17 mouse cellular contexts compared by ENCODE assay signal in genomic region chr1:128680012-128680411, GRCm38 (mm10).
A peak's percentile ranks its signal among the peaks of the same experiment; 100 is the strongest.
DNase-seq lines count a peak whose midpoint lies in the region; ATAC-seq and TF ChIP-seq lines count a peak whose summit lies in the region.
"Had no signal": no experiment of that assay in that cellular context is flagged by ENCODE, and none has a peak within 500 bp of the region (broad histone marks: within the 10 kb centered on the region; RNA-seq: fewer than 3 reads in every experiment).

No protein-coding gene starts in this region.

- peaks cover 11% of the 10 kb centered on the region for H3K4me1 ChIP-seq in hindbrain, embryonic 16.5 days (ENCODE audit: control insufficient read depth, insufficient read depth, low read depth, low read length)
- peaks cover 13% of the 10 kb centered on the region for H3K4me1 ChIP-seq in hindbrain, postnatal 0 days (ENCODE audit: insufficient read depth, low read length)
- peaks cover 47% of the 10 kb centered on the region for H3K4me1 ChIP-seq in midbrain, embryonic 10.5 days
- H3K4me1 ChIP-seq in midbrain, embryonic 13.5 days (replicated peaks) = peaks cover 25% of the 10 kb centered on the region
- H3K4me1 ChIP-seq in forebrain, embryonic 14.5 days (ENCODE audit: control insufficient read depth, insufficient read depth, low read length) = peaks cover 16% of the 10 kb centered on the region
- H3K4me1 ChIP-seq in midbrain, embryonic 16.5 days (ENCODE audit: control insufficient read depth, insufficient read depth, low read length) = peaks cover 7% of the 10 kb centered on the region
- H3K4me1 ChIP-seq: liver, embryonic 15.5 days had no signal

- no peak overlapping the region for H3K4me3 ChIP-seq in hindbrain, embryonic 16.5 days (ENCODE audit: low read length)
- H3K4me3 ChIP-seq in hindbrain, postnatal 0 days (ENCODE audit: low read length) = no peak overlapping the region
- H3K4me3 ChIP-seq in midbrain, embryonic 10.5 days = no peak overlapping the region
- no peak overlapping the region for H3K4me3 ChIP-seq in midbrain, embryonic 13.5 days (replicated peaks)
- H3K4me3 ChIP-seq in forebrain, embryonic 14.5 days (ENCODE audit: low read depth, low read length) = no peak overlapping the region
- no peak overlapping the region for H3K4me3 ChIP-seq in midbrain, embryonic 16.5 days (ENCODE audit: low read depth, low read length)
- H3K4me3 ChIP-seq: limb, embryonic 10.5 days; liver, embryonic 15.5 days; neural tube, embryonic 12.5 days had no signal

- no peak overlapping the region for H3K27ac ChIP-seq in hindbrain, embryonic 16.5 days (ENCODE audit: low read depth, low read length)
- no peak overlapping the region for H3K27ac ChIP-seq in hindbrain, postnatal 0 days
- peak overlapping the region; percentile 85 for H3K27ac ChIP-seq in midbrain, embryonic 10.5 days (replicated peaks)
- no peak overlapping the region for H3K27ac ChIP-seq in midbrain, embryonic 13.5 days
- no peak overlapping the region for H3K27ac ChIP-seq in forebrain, embryonic 14.5 days (ENCODE audit: low read depth, low read length)
- no peak overlapping the region for H3K27ac ChIP-seq in midbrain, embryonic 16.5 days (ENCODE audit: low read length)
- H3K27ac ChIP-seq: limb, embryonic 10.5 days; liver, embryonic 15.5 days had no signal

- no peak for DNase-seq in hindbrain, postnatal 0 days (ENCODE audit: low spot score)
- no peak for DNase-seq in midbrain, embryonic 10.5 days (ENCODE audit: low spot score)
- no peak for DNase-seq in forebrain, embryonic 14.5 days (ENCODE audit: low spot score)
- no peak for DNase-seq in cerebellum, adult 8-10 months
- DNase-seq: cerebellum, adult 9-10 months; kidney, adult 11 months; liver; thymus, adult 18-20 months; thymus, postnatal 36 days had no signal

- H3K4me2 ChIP-seq in hindbrain, embryonic 16.5 days (ENCODE audit: low read length) = no peak overlapping the region
- H3K4me2 ChIP-seq in hindbrain, postnatal 0 days (ENCODE audit: low read depth, low read length) = no peak overlapping the region
- no peak overlapping the region for H3K4me2 ChIP-seq in midbrain, embryonic 13.5 days (replicated peaks)
- H3K4me2 ChIP-seq in forebrain, embryonic 14.5 days (ENCODE audit: low read length) = no peak overlapping the region
- no peak overlapping the region for H3K4me2 ChIP-seq in midbrain, embryonic 16.5 days (ENCODE audit: low read length)
- H3K4me2 ChIP-seq: liver, embryonic 15.5 days; neural tube, embryonic 12.5 days had no signal

- no peaks in the 10 kb centered on the region for H3K27me3 ChIP-seq in hindbrain, embryonic 16.5 days (replicated peaks; ENCODE audit: control insufficient read depth, insufficient read depth, low read length)
- no peaks in the 10 kb centered on the region for H3K27me3 ChIP-seq in hindbrain, postnatal 0 days (ENCODE audit: insufficient read depth, low read length)
- H3K27me3 ChIP-seq in midbrain, embryonic 10.5 days (ENCODE audit: low read depth, poor library complexity, severe bottlenecking) = no peaks in the 10 kb centered on the region
- H3K27me3 ChIP-seq in midbrain, embryonic 13.5 days = no peaks in the 10 kb centered on the region
- H3K27me3 ChIP-seq in forebrain, embryonic 14.5 days (replicated peaks; ENCODE audit: control insufficient read depth, insufficient read depth, low read length) = no peaks in the 10 kb centered on the region
- H3K27me3 ChIP-seq in midbrain, embryonic 16.5 days (ENCODE audit: control insufficient read depth, insufficient read depth, low read depth, low read length) = no peaks in the 10 kb centered on the region
- H3K27me3 ChIP-seq: liver, embryonic 15.5 days; neural tube, embryonic 12.5 days had no signal

- no peak overlapping the region for H3K9ac ChIP-seq in hindbrain, embryonic 16.5 days (ENCODE audit: low read depth, low read length)
- no peak overlapping the region for H3K9ac ChIP-seq in hindbrain, postnatal 0 days (replicated peaks; ENCODE audit: low read length)
- no peak overlapping the region for H3K9ac ChIP-seq in midbrain, embryonic 13.5 days (replicated peaks)
- no peak overlapping the region for H3K9ac ChIP-seq in forebrain, embryonic 14.5 days (ENCODE audit: low read length)
- H3K9ac ChIP-seq in midbrain, embryonic 16.5 days (ENCODE audit: low read depth, low read length) = no peak overlapping the region
- H3K9ac ChIP-seq: liver, embryonic 15.5 days; neural tube, embryonic 12.5 days had no signal

- ATAC-seq in hindbrain, embryonic 16.5 days = 0 out of 2 replicates have a peak, but pooled peaks have one; percentile 14
- no peak for ATAC-seq in hindbrain, postnatal 0 days
- no peak for ATAC-seq in midbrain, embryonic 13.5 days
- peak; percentile 15; the same call in 1 of the 2 replicates for ATAC-seq in forebrain, embryonic 14.5 days
- ATAC-seq in midbrain, embryonic 16.5 days = peak; percentile 21; the same call in 1 of the 2 replicates
- ATAC-seq in megakaryocyte progenitor cell, adult 5-6 weeks (replicated peaks; ENCODE audit: poor library complexity) = no peak
- ATAC-seq: CD4-positive, CD25-positive, alpha-beta regulatory T cell, adult 4 months had no signal

- H3K9me3 ChIP-seq in hindbrain, embryonic 16.5 days (ENCODE audit: control insufficient read depth, low read length) = no peaks in the 10 kb centered on the region
- no peaks in the 10 kb centered on the region for H3K9me3 ChIP-seq in hindbrain, postnatal 0 days (ENCODE audit: low read length)
- no peaks in the 10 kb centered on the region for H3K9me3 ChIP-seq in midbrain, embryonic 10.5 days (replicated peaks)
- no peaks in the 10 kb centered on the region for H3K9me3 ChIP-seq in midbrain, embryonic 13.5 days
- H3K9me3 ChIP-seq in forebrain, embryonic 14.5 days (replicated peaks; ENCODE audit: control insufficient read depth, low read length) = no peaks in the 10 kb centered on the region
- H3K9me3 ChIP-seq in midbrain, embryonic 16.5 days (replicated peaks; ENCODE audit: control insufficient read depth, low read length, poor library complexity, severe bottlenecking) = no peaks in the 10 kb centered on the region
- H3K9me3 ChIP-seq: limb, embryonic 10.5 days; liver, embryonic 15.5 days; neural tube, embryonic 12.5 days had no signal

- no peak for TF ChIP-seq CTCF in hindbrain, postnatal 0 days (IDR thresholded peaks at IDR 0.05; ENCODE audit: low read depth)

- 80% methylated on average over 5 of the region's 5 CpGs for WGBS in hindbrain, embryonic 16.5 days
- WGBS in hindbrain, postnatal 0 days = 87% methylated on average over 5 of the region's 5 CpGs
- 84% methylated on average over 5 of the region's 5 CpGs for WGBS in midbrain, embryonic 10.5 days
- 78% methylated on average over 5 of the region's 5 CpGs for WGBS in midbrain, embryonic 13.5 days
- WGBS in forebrain, embryonic 14.5 days = 77% methylated on average over 5 of the region's 5 CpGs
- WGBS in midbrain, embryonic 16.5 days = 82% methylated on average over 5 of the region's 5 CpGs

- no peaks in the 10 kb centered on the region for H3K36me3 ChIP-seq in hindbrain, embryonic 16.5 days (ENCODE audit: control insufficient read depth, insufficient read depth, low read length)
- H3K36me3 ChIP-seq in hindbrain, postnatal 0 days (ENCODE audit: insufficient read depth, low read length) = no peaks in the 10 kb centered on the region
- no peaks in the 10 kb centered on the region for H3K36me3 ChIP-seq in midbrain, embryonic 10.5 days
- no peaks in the 10 kb centered on the region for H3K36me3 ChIP-seq in midbrain, embryonic 13.5 days
- H3K36me3 ChIP-seq in forebrain, embryonic 14.5 days (ENCODE audit: control insufficient read depth, insufficient read depth, low read length) = no peaks in the 10 kb centered on the region
- no peaks in the 10 kb centered on the region for H3K36me3 ChIP-seq in midbrain, embryonic 16.5 days (ENCODE audit: control insufficient read depth, insufficient read depth, low read length)
- H3K36me3 ChIP-seq: limb, embryonic 10.5 days; liver, embryonic 15.5 days; neural tube, embryonic 12.5 days had no signal

Comparison
In these comparisons a context has a peak if more than half of its experiments do, and no peak if none do; other contexts are left out.
1. ATAC-seq: peak in hindbrain, embryonic 16.5 days (single experiment), forebrain, embryonic 14.5 days (single experiment) and midbrain, embryonic 16.5 days (single experiment); none in hindbrain, postnatal 0 days (single experiment), midbrain, embryonic 13.5 days (single experiment) and megakaryocyte progenitor cell, adult 5-6 weeks (single experiment).